Mouse (Mus musculus) ES-Bruce4 (cell line): ENCODE data around the gene Ddit4. TPM values are rescaled to one million over a fixed set of nuclear protein-coding genes. Genes with fewer than 3 reads are reported as not detected.
A peak's percentile ranks its signal among the peaks of the same experiment; 100 is the strongest.

Source experiments
- H3K27ac ChIP-seq: 2 replicates; pipeline ENCODE4 v1.5.1; 2012; ENCODE audit warnings: low read length, inconsistent platforms; ENCODE audit not compliant: insufficient read depth
- H3K27me3 ChIP-seq: 2 replicates; pipeline ENCODE4 v1.6.1; 2012; ENCODE audit warnings: mild to moderate bottlenecking, low read length, inconsistent platforms; ENCODE audit not compliant: control insufficient read depth, poor library complexity, insufficient read depth, severe bottlenecking
- H3K36me3 ChIP-seq: 2 replicates; pipeline ENCODE4 v1.6.1; 2012; ENCODE audit warnings: inconsistent platforms, mild to moderate bottlenecking, low read length, moderate library complexity; ENCODE audit not compliant: control insufficient read depth, poor library complexity, insufficient read depth, severe bottlenecking
- H3K4me1 ChIP-seq: one replicate; pipeline ENCODE4 v1.8.1; 2011; ENCODE audit warnings: low read length; ENCODE audit not compliant: control insufficient read depth, insufficient read depth
- H3K4me3 ChIP-seq: 2 replicates; pipeline ENCODE4 v1.5.1; 2011; ENCODE audit warnings: low read depth, mild to moderate bottlenecking, low read length
- H3K9ac ChIP-seq: 2 replicates; pipeline ENCODE4 v1.6.1; 2012; ENCODE audit warnings: low read depth, mild to moderate bottlenecking, inconsistent platforms; ENCODE audit not compliant: poor library complexity, severe bottlenecking
- H3K9me3 ChIP-seq: replicated peaks from 2 replicates; pipeline ENCODE4 v1.6.1; 2012; ENCODE audit warnings: mild to moderate bottlenecking, low read length, inconsistent platforms; ENCODE audit not compliant: control insufficient read depth, poor library complexity, insufficient read depth, severe bottlenecking
- CTCF ChIP-seq: IDR thresholded peaks from one replicate; pipeline ENCODE4 v1.8.1; 2011; ENCODE audit warnings: low read depth, low read length
- EP300 ChIP-seq: IDR thresholded peaks from 2 replicates; pipeline ENCODE4 v1.6.1; 2011; ENCODE audit warnings: low read depth, low read length; ENCODE audit not compliant: insufficient read depth
- POLR2A ChIP-seq: IDR thresholded peaks from one replicate; pipeline ENCODE4 v1.8.1; 2011; ENCODE audit warnings: low read length; ENCODE audit not compliant: insufficient read depth
- polyA plus RNA-seq: library from polyadenylated mRNA; stranded (reverse); fragments of >200 nt; gene quantifications from 2 replicates; pipeline ENCODE4 v1.2.4, GENCODE M21; 2011; ENCODE audit warnings: low read depth; ENCODE audit not compliant: missing spikeins, insufficient read depth, insufficient read length

The Ddit4 gene
- polyA plus RNA-seq, 1 experiment: 172 TPM

DNA sequence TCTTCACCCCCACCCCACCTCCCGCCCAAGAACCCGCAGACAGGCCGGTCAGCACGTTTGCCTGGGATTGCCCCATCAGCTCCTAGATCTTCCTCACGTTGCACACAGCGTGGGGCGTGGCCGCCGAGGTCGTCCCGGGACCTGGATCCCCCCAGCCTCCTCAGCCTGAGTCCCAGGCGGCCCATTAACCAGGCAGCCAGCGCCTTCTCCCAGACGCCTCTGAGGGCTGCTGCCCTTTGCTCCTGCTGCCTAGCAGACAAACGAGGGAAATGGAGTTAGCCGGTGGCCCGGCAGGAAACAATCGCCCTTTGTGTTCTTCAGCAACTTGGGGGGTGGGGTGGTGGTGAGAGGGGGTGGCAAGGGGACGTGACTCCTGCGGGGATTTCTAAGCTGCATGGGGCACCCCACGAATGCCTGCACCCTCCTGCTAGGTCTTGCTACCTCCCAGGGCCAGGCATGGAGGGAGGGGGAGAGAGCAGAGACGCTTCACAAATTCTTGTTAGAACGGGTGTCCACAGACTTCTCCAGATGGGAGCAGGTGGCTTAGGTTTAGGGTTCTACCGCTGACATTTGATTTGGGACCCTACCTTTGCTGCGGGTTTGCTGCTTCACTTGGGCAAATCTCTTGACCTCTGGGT is 40.0 kb downstream of the Ddit4 start:
- no peaks in the 10 kb centered on the region for H3K36me3 ChIP-seq
- no peaks in the 10 kb centered on the region for H3K9me3 ChIP-seq
- H3K4me3 ChIP-seq: peak overlapping the region; percentile 16
- no peak overlapping the region for H3K27ac ChIP-seq
- H3K4me1 ChIP-seq: peaks cover 15% of the 10 kb centered on the region
- no peaks in the 10 kb centered on the region for H3K27me3 ChIP-seq
- TF ChIP-seq EP300 (no peak; the same call in none of the 2 replicates), CTCF (no peak)
- peak overlapping the region; percentile 20 for H3K9ac ChIP-seq

GRCm38 (mm10) chr10:59911091-59911490 is 40.5 kb downstream of the Ddit4 start:
- TF ChIP-seq EP300 (no peak), CTCF (no peak), POLR2A (no peak)
- Histone ChIP-seq H3K4me3 (peak overlapping the region; percentile 16), H3K4me1 (peaks cover 15% of the 10 kb centered on the region), H3K36me3 (no peaks in the 10 kb centered on the region), H3K9ac (peak overlapping the region; percentile 20), H3K27ac (no peak overlapping the region), H3K27me3 (no peaks in the 10 kb centered on the region), H3K9me3 (no peaks in the 10 kb centered on the region)

- Histone ChIP-seq H3K9me3 (no peaks in the 10 kb centered on the region), H3K4me3 (peak overlapping the region; percentile 73), H3K4me1 (peaks cover 7% of the 10 kb centered on the region), H3K36me3 (no peaks in the 10 kb centered on the region), H3K9ac (0 out of 2 replicates have a peak overlapping the region, but pooled peaks have one; percentile 3), H3K27me3 (no peaks in the 10 kb centered on the region), H3K27ac (peak overlapping the region; percentile 80)
- TF ChIP-seq POLR2A: no peak
These were observed 42.2 kb downstream of the Ddit4 start for GRCm38 (mm10) chr10:59909357-59909847.

GRCm38 (mm10) chr10:59908776-59909315 is 42.8 kb downstream of the Ddit4 start:
- H3K4me3 ChIP-seq: 0 out of 2 replicates have a peak overlapping the region, but pooled peaks have one; percentile 15
- H3K9ac ChIP-seq: no peak overlapping the region
- no peak for TF ChIP-seq EP300
- H3K36me3 ChIP-seq: no peaks in the 10 kb centered on the region
- H3K9me3 ChIP-seq: no peaks in the 10 kb centered on the region
- no peaks in the 10 kb centered on the region for H3K27me3 ChIP-seq
- H3K27ac ChIP-seq: peak overlapping the region; percentile 42
- H3K4me1 ChIP-seq: peaks cover 7% of the 10 kb centered on the region

- Histone ChIP-seq H3K27ac (peak overlapping the region; percentile 42), H3K9me3 (no peaks in the 10 kb centered on the region), H3K4me1 (peaks cover 7% of the 10 kb centered on the region), H3K36me3 (no peaks in the 10 kb centered on the region), H3K27me3 (no peaks in the 10 kb centered on the region), H3K9ac (peak overlapping the region; percentile 39; the same call in 1 of the 2 replicates), H3K4me3 (no peak overlapping the region)
- no peak for TF ChIP-seq CTCF
- TF ChIP-seq EP300: peak; percentile 52
These were observed 43.8 kb downstream of the Ddit4 start for GRCm38 (mm10) chr10:59907695-59908299.

DNA sequence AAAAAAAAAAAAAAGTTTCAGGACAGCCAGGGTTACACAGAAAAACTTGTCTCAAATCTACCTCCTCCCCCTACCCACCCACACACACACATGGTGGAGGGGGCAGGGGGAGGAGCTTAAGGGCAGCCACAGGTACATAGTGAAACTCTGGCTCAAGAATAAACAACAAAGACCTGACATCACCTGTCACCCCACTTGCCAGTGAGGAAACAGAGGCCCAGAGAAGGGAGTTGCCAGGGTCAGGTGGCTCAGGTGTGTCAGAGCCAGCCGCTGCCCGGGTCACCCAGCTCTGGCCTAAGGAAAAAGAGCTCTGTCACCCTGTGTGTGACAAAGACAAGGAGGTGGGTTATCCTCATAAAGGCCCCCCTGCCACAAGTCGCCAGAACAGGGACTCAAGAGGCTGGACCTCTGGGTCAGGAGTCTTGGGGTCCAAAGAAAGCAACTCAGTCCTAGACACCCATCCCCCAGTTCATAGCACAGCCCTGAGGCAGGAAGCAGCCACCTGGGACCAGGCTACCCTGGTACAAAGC is 44.5 kb downstream of the Ddit4 start:
- Histone ChIP-seq H3K9me3 (no peaks in the 10 kb centered on the region), H3K4me1 (peaks cover 13% of the 10 kb centered on the region), H3K36me3 (no peaks in the 10 kb centered on the region), H3K27ac (peak overlapping the region; percentile 74), H3K4me3 (no peak overlapping the region), H3K9ac (peak overlapping the region; percentile 39; the same call in 1 of the 2 replicates), H3K27me3 (no peaks in the 10 kb centered on the region)
- TF ChIP-seq POLR2A (no peak), EP300 (no peak), CTCF (no peak)
